Mouse (Mus musculus): ENCODE data around the gene Vmn1r202.
"Not testable (repeated sequence)": the region's sequence is repeated elsewhere in the genome, so short reads cannot be mapped to it uniquely, and the experiment has no call there.

Gene Vmn1r202

DNA sequence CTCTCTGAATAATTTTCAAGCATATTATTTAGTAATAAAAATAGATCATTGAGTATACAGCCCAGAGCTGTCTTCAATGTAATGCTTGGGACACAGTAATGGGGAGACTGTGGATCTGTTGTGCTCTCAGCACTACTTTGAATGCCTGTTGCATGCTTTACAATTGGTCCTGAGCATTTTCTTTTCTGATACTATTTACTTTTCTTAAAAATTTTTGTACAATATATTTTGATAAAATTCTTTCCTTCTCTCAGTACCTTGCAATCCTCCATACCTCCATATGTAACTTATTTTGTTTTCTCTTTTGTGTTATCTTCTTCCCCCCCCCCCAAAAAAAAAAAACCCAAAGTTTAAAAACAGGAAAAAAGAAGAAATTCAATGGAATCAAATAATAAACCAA lies at the start of gene Vmn1r202:
TSS of gene Vmn1r202 (minus strand) at position 101 of the 400 bp plus-strand sequence.
- no peak for DNase-seq (ENCODE audit: low spot score)

GRCm38 (mm10) chr13:22552898-22553297 lies 47.7 kb upstream of the Vmn1r202 start, which contains the start of gene Vmn1r204:
Gene Vmn1r204 (plus strand): TSS chr13:22553198.
- DNase-seq (ENCODE audit: low spot score), result not testable (repeated sequence)

DNA sequence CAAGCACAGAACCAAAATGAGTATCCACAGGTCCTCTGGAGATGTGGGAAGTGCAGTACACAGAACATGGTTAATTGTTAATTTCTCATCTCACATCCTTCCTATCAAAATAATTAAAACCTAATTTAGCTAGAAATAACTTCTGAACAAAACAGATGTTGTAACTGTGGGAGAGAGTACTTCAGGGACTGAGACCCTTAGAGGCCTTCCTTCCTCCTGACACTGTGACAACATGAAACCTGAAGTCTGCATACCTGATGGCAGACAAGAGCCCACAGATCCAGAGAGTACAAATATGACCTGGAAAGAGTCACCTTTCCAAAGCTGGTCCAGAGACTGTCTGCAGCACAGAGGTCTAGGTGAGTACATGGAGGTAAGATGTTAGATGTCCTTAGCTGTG lies 12.6 kb upstream of the Vmn1r202 start, which contains the start of gene Vmn1r203:
TSS of gene Vmn1r203 (plus strand) at position 301 of the 400 bp plus-strand sequence.
- DNase-seq (ENCODE audit: low spot score), result no peak

DNA sequence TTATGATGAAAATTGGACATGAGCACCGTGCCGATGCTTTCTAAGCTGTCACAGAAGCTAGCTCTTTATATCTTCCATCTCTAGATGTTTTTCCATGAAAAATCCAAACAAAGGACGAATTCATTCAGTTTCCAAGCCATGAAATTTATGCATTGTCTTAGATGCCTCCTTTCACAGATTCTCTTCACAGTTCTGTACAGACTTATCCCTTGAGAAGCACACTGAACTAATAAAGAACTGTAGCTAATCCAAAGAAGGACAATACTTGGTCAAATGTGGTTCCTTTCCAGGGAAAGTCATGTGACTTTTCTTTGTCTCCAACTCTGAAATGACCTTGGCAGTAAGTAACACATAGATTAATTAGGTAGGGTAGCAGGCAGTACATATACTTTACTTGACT lies 2.8 kb downstream of the Vmn1r202 start:
- DNase-seq (ENCODE audit: low spot score), result no peak

GRCm38 (mm10) chr13:22471623-22472022 lies 33.6 kb downstream of the Vmn1r202 start, which contains the start of gene Vmn1r201:
Gene Vmn1r201 (plus strand): TSS chr13:22471923.
- no peak for DNase-seq (ENCODE audit: low spot score)

- no peak for DNase-seq (ENCODE audit: low spot score)
Measured at GRCm38 (mm10) chr13:22455145-22455544, 50.0 kb downstream of the Vmn1r202 start.

Data from layer of hippocampus, adult 9-10 months (tissue).